Mouse (Mus musculus): Measurements from ENCODE around the gene Ftl1.
"Not testable (repeated sequence)": the region's sequence is repeated elsewhere in the genome, so short reads cannot be mapped to it uniquely, and the experiment has no call there.

Ftl1 gene

GRCm38 (mm10) chr7:45459564-45460140 lies at the start of gene Ftl1:
Ftl1 (minus strand) TSS chr7:45459884.
- peak; percentile 99 for DNase-seq (ENCODE audit: low spot score)

- peak; percentile 27 for DNase-seq (ENCODE audit: low spot score)
These were observed 49.6 kb upstream of the Ftl1 start for GRCm38 (mm10) chr7:45509181-45509882.

GRCm38 (mm10) chr7:45508561-45508960 lies 48.9 kb upstream of the Ftl1 start:
- DNase-seq (ENCODE audit: low spot score): peak; percentile 50

- no peak for DNase-seq (ENCODE audit: low spot score)
These were observed 47.9 kb upstream of the Ftl1 start for GRCm38 (mm10) chr7:45507583-45507982.

GRCm38 (mm10) chr7:45498427-45498826 lies 38.7 kb upstream of the Ftl1 start:
- DNase-seq (ENCODE audit: low spot score): no peak

GRCm38 (mm10) chr7:45494548-45494947 lies 34.9 kb upstream of the Ftl1 start:
- no peak for DNase-seq (ENCODE audit: low spot score)

GRCm38 (mm10) chr7:45492951-45493350 lies 33.3 kb upstream of the Ftl1 start:
- no peak for DNase-seq (ENCODE audit: low spot score)

- DNase-seq (ENCODE audit: low spot score): no peak
These were observed 32.7 kb upstream of the Ftl1 start for GRCm38 (mm10) chr7:45492225-45492844.

- DNase-seq (ENCODE audit: low spot score): peak; percentile 77
These were observed 31.6 kb upstream of the Ftl1 start for GRCm38 (mm10) chr7:45491264-45491663.

GRCm38 (mm10) chr7:45490822-45491221 lies 31.1 kb upstream of the Ftl1 start:
- DNase-seq (ENCODE audit: low spot score): peak; percentile 39

- no peak for DNase-seq (ENCODE audit: low spot score)
These were observed 29.9 kb upstream of the Ftl1 start for GRCm38 (mm10) chr7:45489578-45489977.

- peak; percentile 86 for DNase-seq (ENCODE audit: low spot score)
These were observed 28.9 kb upstream of the Ftl1 start, which contains the start of gene Dhdh for GRCm38 (mm10) chr7:45488293-45489204. Dhdh (minus strand) TSS chr7:45488805.

GRCm38 (mm10) chr7:45487861-45488292 lies 28.2 kb upstream of the Ftl1 start:
- peak; percentile 49 for DNase-seq (ENCODE audit: low spot score)

GRCm38 (mm10) chr7:45486761-45487415 lies 27.2 kb upstream of the Ftl1 start, which contains the start of gene Gm45808:
Gm45808 (minus strand) TSS chr7:45486811.
- no peak for DNase-seq (ENCODE audit: low spot score)

GRCm38 (mm10) chr7:45486158-45486557 lies 26.5 kb upstream of the Ftl1 start:
- DNase-seq (ENCODE audit: low spot score): no peak

GRCm38 (mm10) chr7:45484985-45485384 lies 25.3 kb upstream of the Ftl1 start:
- DNase-seq (ENCODE audit: low spot score): not testable (repeated sequence)

- DNase-seq (ENCODE audit: low spot score): no peak
These were observed 22.5 kb upstream of the Ftl1 start for GRCm38 (mm10) chr7:45482166-45482565.

- DNase-seq (ENCODE audit: low spot score): peak; percentile 76
These were observed 21.8 kb upstream of the Ftl1 start, which contains the start of gene Tulp2 for GRCm38 (mm10) chr7:45481374-45481927. Tulp2 (plus strand) TSS chr7:45481877.

- peak; percentile 49 for DNase-seq (ENCODE audit: low spot score)
These were observed 20.6 kb upstream of the Ftl1 start for GRCm38 (mm10) chr7:45480310-45480709.

- DNase-seq (ENCODE audit: low spot score): no peak
These were observed 19.1 kb upstream of the Ftl1 start for GRCm38 (mm10) chr7:45478774-45479173.

GRCm38 (mm10) chr7:45477003-45477402 lies 17.3 kb upstream of the Ftl1 start:
- no peak for DNase-seq (ENCODE audit: low spot score)

Measured in yolk sac, embryonic 10.5 days (tissue).